Mouse (Mus musculus): ENCODE data around the gene Pcolce.

- TF ChIP-seq CTCF (IDR thresholded peaks at IDR 0.05; ENCODE audit: control insufficient read depth, insufficient read depth, insufficient replicate concordance, low read depth, low read length): no peak
- no peak for TF ChIP-seq POLR2A (IDR thresholded peaks at IDR 0.05; ENCODE audit: control insufficient read depth, low read depth, low read length)
Observed at GRCm38 (mm10) chr5:137561556-137561955, 52.0 kb downstream of the Pcolce start.
